ENCODE assay signal across 10 mouse cellular contexts in genomic region chr1:59795336-59795735, GRCm38 (mm10). TPM values are rescaled to one million over a fixed set of nuclear protein-coding genes. Genes with fewer than 3 reads are reported as not detected.
A peak's percentile ranks its signal among the peaks of the same experiment; 100 is the strongest.
DNase-seq lines count a peak whose midpoint lies in the region; ATAC-seq and TF ChIP-seq lines count a peak whose summit lies in the region.
"Had no signal": no experiment of that assay in that cellular context is flagged by ENCODE, and none has a peak within 500 bp of the region (broad histone marks: within the 10 kb centered on the region; RNA-seq: fewer than 3 reads in every experiment).

No protein-coding gene starts in this region.

- no peak overlapping the region for H3K4me3 ChIP-seq in layer of hippocampus, adult 2 months
- H3K4me3 ChIP-seq: hindbrain, embryonic 15.5 days had no signal

- peak overlapping the region; percentile 43 for H3K27ac ChIP-seq in layer of hippocampus, adult 2 months
- H3K27ac ChIP-seq: hindbrain, embryonic 15.5 days; macrophage had no signal

- no peak for TF ChIP-seq CTCF in layer of hippocampus, adult 2 months (conservative IDR thresholded peaks at IDR 0.05)

- no peak for ATAC-seq in erythroid progenitor cell, adult 5-6 weeks (replicated peaks; ENCODE audit: low FRiP score, poor library complexity, severe bottlenecking)
- ATAC-seq in megakaryocyte, adult 5-6 weeks (ENCODE audit: poor library complexity, severe bottlenecking), result no peak

- DNase-seq in cerebellum, postnatal 10 days, result peak; percentile 51 to 68
- no peak for DNase-seq in cerebellum, adult 11-12 months
- peak; percentile 8 for DNase-seq in urinary bladder, postnatal 14 days (ENCODE audit: low spot score)
- no peak for DNase-seq in urinary bladder, postnatal 25 days (ENCODE audit: low spot score)
- peak in 1 of 2 experiments; percentile 29 for DNase-seq in layer of hippocampus, adult 2 months (ENCODE audit: low spot score in 2 of 2)
- DNase-seq in skeletal muscle tissue, adult 2 months (ENCODE audit: low read depth, low spot score), result peak; percentile 11

RNA-seq across cellular contexts. Expression of gene Bmpr2, which starts 32.1 kb away (rescaled TPM):
- total RNA-seq in layer of hippocampus, adult 2 months (2021), result 10 to 100 TPM; 90.3 to 91.2 TPM
- total RNA-seq in erythroid progenitor cell, adult 5-6 weeks (2015; ENCODE audit: low replicate concordance), result 4.0 and 10.1 TPM in 2 replicates
- total RNA-seq in erythroid progenitor cell, adult 5-6 weeks (2017; ENCODE audit: low replicate concordance), result 1.2 and 1.3 TPM in 2 replicates
- 45.0 and 49.3 TPM in 2 replicates for total RNA-seq in megakaryocyte, adult 5-6 weeks (2015)
- 23.0 and 26.1 TPM in 2 replicates for total RNA-seq in megakaryocyte, adult 5-6 weeks (2017)

Comparison
In these comparisons a context has a peak if more than half of its experiments do, and no peak if none do; other contexts are left out.
1. DNase-seq: peak in cerebellum, postnatal 10 days (2 of 2), urinary bladder, postnatal 14 days (single experiment) and skeletal muscle tissue, adult 2 months (single experiment); none in cerebellum, adult 11-12 months (single experiment) and urinary bladder, postnatal 25 days (single experiment).